Mouse (Mus musculus) hematopoietic stem cell, adult 5-6 weeks (primary cell): ENCODE measurements at regions not wholly inside any gene's neighbourhood (a gene's known extent, or its start where the extent isn't known, plus 50 kb on each side); places are given as distances from the start of the nearest gene placed in this dataset.

Source experiments
- ATAC-seq, 2 experiments: fragments of 125-278 bp in 1 of 2; replicated peaks in 1 of 2; 2 replicates each; pipeline ENCODE4 v1.8.0; 2016 to 2017; ENCODE audit warnings: inconsistent platforms in 2 of 2, mild to moderate bottlenecking in 2 of 2, moderate number of reproducible peaks in 2 of 2, low read depth in 1 of 2, moderate TSS enrichment in 1 of 2; ENCODE audit not compliant: low FRiP score in 2 of 2, poor library complexity in 2 of 2, severe bottlenecking in 2 of 2, insufficient read depth in 1 of 2, low TSS enrichment in 1 of 2

- no peak for ATAC-seq
Measured at GRCm38 (mm10) chr13:48042172-48042571, 218.9 kb upstream of the Id4 start.

- no peak for ATAC-seq
Measured at GRCm38 (mm10) chr13:48042572-48042971, 218.5 kb upstream of the Id4 start.

DNA sequence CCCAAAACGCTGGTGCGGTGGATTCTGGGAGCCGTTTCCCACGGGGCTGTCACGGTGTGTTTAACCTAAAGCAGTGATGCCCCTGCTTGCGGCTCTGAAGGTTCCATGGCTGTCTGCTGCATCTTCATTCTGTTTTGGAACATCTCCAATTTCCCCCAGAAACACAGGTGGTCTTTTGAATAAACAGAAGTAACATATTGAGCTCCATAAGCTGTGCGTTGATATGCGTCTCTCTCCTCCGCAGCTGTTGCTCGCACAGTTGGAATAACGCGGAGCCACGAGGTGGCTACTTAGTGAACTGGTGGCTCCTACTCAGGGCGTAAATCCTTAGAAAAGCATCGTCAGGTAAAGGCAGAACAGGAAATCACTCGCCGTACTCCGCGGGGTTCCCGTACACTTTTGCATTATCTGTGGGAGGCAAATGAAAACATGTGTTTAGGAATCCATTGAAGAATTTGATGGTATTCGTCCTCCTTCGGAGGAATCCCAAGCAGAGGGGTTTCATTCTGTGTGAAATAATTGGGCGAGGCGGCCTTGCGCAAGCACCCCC, 214.8 kb upstream of the Id4 start:
- ATAC-seq, result no peak

DNA sequence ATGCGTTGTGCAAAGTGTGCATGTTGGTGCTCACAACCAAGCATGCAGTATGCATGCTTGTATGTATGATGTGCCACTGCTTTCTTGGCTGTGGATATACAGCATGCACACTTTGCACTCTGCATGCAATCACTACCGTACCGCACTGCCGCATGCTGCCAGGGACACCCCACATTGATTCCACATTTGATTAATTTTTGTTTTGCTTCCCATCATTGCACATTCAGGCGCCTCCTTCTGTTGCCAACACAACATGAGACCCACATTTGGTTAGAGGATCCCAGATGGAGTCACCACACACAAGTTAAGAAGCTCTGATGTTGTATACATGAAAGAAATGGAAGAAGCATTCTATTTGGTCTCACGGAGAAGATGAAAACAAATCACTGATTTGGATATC, 211.2 kb upstream of the Id4 start:
- no peak for ATAC-seq

DNA sequence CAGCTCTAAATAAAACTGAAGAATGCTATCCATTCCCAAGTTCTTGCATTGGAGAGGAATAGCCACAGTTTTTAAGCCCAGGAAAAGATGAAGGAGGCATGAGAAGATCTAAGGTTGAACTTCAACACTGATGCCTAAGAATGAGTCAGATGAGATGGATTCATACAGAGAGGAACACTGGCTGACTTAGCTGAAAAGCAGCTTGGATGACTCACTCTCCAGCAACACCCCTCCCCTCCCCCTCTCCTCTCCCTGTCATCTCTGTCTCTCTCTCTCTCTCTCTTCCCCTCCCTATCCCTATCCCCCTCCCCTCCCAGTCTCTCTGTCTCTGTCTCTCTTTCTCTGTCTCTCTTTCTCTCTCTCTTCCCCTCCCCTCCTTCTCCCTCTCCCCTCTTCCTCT, 186.4 kb upstream of the Id4 start:
- no peak for ATAC-seq

- no peak for ATAC-seq
Measured at GRCm38 (mm10) chr13:48075315-48075714, 185.7 kb upstream of the Id4 start.

DNA sequence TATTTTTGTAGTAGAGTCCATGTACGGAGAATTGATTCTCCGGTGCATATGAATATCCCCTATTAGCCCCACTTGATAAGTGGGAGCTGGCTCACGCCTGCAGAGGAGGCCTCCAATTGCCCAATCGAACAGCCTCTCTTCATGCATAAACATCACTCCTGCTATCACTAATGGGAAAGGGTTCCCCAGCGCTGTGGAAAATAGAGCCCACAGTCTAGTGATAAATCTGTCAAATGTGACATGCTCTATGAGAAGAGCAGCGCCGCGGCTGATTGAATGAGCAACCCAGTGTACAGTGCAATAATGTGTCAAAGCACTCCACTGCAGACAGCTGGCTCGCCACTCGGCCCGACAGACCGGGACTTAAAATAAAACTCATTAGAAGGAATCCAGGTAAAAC, 182.8 kb upstream of the Id4 start:
- ATAC-seq, result no peak

DNA sequence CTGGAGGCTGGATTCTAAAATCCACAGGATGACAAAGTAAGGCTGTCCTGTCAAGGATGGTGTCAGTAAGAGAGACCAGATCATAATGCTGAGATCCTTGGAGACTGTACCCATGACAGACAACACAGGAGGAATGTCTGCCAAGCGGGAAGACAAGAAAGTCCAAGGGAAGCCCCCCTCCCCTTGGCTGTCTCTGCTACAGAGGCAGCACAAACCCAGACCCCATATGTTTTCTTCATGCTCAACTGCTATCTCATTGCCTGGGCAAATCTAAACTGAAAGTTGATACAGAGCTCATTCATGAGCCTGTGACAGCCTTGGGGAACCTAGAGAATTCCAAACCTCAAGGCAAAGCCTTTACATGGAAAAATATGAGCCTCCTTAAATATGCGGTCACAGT, 177.7 kb upstream of the Id4 start:
- ATAC-seq, result no peak

GRCm38 (mm10) chr13:48083807-48084206, 177.2 kb upstream of the Id4 start:
- no peak for ATAC-seq

GRCm38 (mm10) chr13:48094275-48095035, 166.6 kb upstream of the Id4 start:
- no peak for ATAC-seq

DNA sequence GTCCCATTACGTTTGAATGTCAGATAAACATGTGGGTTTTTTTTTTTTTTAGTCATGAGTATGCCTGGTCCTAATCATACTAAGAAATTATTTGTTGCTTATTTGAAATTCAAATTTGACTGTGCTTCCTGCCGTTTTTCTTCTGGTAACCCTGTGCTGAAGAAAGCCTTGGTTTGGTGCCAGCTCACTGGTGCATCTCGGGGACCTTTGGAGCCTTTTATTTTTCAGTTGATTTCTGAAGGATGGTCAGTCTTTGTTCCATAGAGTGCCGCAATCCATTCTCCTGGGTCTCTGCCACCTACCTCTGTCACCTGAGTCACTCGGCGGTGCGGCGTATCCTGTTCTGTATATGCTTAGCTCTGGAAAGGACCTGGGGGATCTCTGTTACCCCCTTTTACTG, 158.9 kb upstream of the Id4 start:
- ATAC-seq, result no peak

GRCm38 (mm10) chr13:48102576-48102975, 158.5 kb upstream of the Id4 start:
- no peak for ATAC-seq

DNA sequence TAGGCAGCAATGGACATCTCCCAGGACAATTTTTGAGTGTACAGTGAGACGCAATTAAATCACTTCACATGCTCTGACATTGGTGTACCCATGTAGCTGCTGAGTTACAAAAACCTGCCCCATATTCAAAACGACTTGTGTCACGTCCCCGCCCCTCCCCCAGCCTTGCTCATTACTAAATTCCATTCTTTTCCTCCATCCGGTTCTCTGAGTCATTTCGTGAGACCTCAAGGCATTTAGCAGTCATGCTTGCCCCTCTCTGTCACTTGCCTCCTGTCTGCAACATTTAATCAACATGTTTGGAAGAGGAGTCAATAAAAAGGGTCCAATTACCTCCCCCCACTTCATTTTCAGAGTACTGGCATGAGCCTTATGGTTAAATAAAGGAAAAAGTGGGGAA, 156.3 kb upstream of the Id4 start:
- ATAC-seq, result no peak

- no peak for ATAC-seq
Measured at GRCm38 (mm10) chr13:48106946-48107345, 154.1 kb upstream of the Id4 start.

DNA sequence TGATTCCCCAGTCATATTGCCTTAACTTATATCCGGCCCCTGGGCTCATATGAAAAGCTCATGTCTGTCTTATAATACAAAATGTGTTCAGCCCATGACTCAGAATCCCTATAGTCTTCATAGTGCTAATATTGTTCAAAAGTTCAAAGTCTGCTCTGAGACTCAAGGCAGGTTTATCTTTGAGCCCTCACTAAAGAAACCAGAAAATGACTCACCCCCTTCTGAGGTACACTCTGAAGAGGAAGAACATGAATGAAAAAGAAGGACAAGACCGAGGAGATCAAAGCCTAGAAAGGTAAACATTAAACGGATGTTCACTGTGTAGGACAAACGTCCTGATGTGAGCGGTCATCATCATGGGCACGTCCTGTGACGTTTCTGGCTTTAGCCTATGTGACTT, 145.1 kb upstream of the Id4 start:
- ATAC-seq, result no peak

- ATAC-seq, result no peak
Measured at GRCm38 (mm10) chr13:48126582-48126981, 134.4 kb upstream of the Id4 start.

GRCm38 (mm10) chr13:48130724-48131123, 130.3 kb upstream of the Id4 start:
- no peak for ATAC-seq

- ATAC-seq, result no peak
Measured at GRCm38 (mm10) chr13:48131681-48132080, 129.3 kb upstream of the Id4 start.

DNA sequence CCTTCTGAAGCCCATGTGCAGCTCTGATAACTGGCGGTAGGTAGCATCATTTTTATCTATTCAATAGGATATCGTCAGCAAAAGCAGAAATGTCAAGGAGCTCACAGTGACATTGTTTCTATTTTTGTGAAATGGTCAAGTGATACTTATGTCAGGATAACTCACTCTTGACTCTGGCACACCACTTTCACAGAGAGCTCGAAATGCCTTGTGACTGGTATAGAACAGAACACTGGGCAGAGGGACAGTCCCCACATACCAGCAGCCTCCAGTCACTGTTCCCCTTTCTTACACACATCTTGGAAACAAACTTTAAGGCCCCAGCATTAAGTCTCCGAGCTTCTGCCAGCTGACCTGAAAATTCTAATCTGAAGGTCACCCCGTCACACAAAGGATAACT, 115.1 kb upstream of the Id4 start:
- no peak for ATAC-seq
